19 mouse cellular contexts compared by ENCODE assay signal in the genomic region with DNA sequence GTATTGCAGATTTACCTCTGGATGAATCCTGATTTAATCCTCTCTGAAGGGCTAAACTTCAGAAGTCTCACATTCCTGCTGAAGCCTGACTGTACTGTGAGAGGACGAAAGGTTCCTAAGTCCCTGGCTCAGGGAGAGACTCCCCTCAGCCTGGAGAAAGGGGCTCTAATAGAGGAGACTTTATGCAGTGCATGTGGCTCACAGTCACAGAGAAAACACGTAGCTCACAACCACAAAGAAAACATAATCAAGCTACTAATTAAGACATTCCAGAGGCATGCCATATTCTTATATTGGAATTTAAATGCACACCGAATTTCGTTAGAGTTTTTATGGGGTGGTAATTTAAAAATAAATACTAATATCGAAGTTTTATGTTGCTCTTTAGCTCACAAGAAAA.
"Had no signal": no experiment of that assay in that cellular context is flagged by ENCODE, and none has a peak within 500 bp of the region (broad histone marks: within the 10 kb centered on the region; RNA-seq: fewer than 3 reads in every experiment).

No protein-coding gene starts in this region.

- H3K4me3 ChIP-seq: midbrain, embryonic 10.5 days; midbrain, embryonic 12.5 days; myocyte; neural tube, embryonic 13.5 days; neural tube, embryonic 15.5 days had no signal

- ATAC-seq: midbrain, embryonic 16.5 days had no signal

- H3K4me1 ChIP-seq: midbrain, embryonic 10.5 days; midbrain, embryonic 12.5 days; neural tube, embryonic 13.5 days; neural tube, embryonic 15.5 days had no signal

- H3K9me3 ChIP-seq: midbrain, embryonic 10.5 days; midbrain, embryonic 12.5 days; neural tube, embryonic 13.5 days; neural tube, embryonic 15.5 days had no signal

- H3K36me3 ChIP-seq: midbrain, embryonic 10.5 days; midbrain, embryonic 12.5 days had no signal

- H3K4me2 ChIP-seq: lung, embryonic 14.5 days; midbrain, embryonic 12.5 days; neural tube, embryonic 13.5 days; neural tube, embryonic 15.5 days had no signal

- H3K27ac ChIP-seq: midbrain, embryonic 10.5 days; midbrain, embryonic 12.5 days; neural tube, embryonic 13.5 days; neural tube, embryonic 15.5 days had no signal

- H3K27me3 ChIP-seq: midbrain, embryonic 12.5 days; neural tube, embryonic 13.5 days; neural tube, embryonic 15.5 days had no signal

- H3K9ac ChIP-seq: lung, embryonic 14.5 days; midbrain, embryonic 12.5 days; neural tube, embryonic 13.5 days; neural tube, embryonic 15.5 days had no signal

- DNase-seq: lung, adult 18-20 months; lung, embryonic 14.5 days; lung, postnatal 10 days; lung, postnatal 4 days; midbrain, embryonic 14.5 days; retina, postnatal 1 day; right cerebral cortex, adult 18-20 months; right cerebral cortex, postnatal 25 days; right cerebral cortex, postnatal 4 days; spleen, adult 18-20 months; thymus, adult 18-20 months; thymus, postnatal 14 days; thymus, postnatal 36 days had no signal
